Mouse (Mus musculus) heart, adult 2 months (tissue): ENCODE measurements around the gene Map2k5.

Experiments used
- EP300 ChIP-seq: fragments of 200-500 bp; IDR thresholded peaks from 2 replicates; pipeline ENCODE4 v1.6.1; 2011; ENCODE audit warnings: low read depth, low read length, control low read depth; ENCODE audit not compliant: insufficient read depth
- POLR2A ChIP-seq: fragments of 200-500 bp; IDR thresholded peaks from 2 replicates; pipeline ENCODE4 v1.6.1; 2011; ENCODE audit warnings: mild to moderate bottlenecking, low read depth, low read length, control low read depth; ENCODE audit not compliant: insufficient read depth

- TF ChIP-seq POLR2A (no peak), EP300 (no peak)
Observed at GRCm38 (mm10) chr9:63382761-63383160, 5.1 kb upstream of the Map2k5 start.
